Mouse (Mus musculus) heart, postnatal 36 days (tissue): ENCODE measurements around the gene Fcgr3. TPM values are rescaled to one million over a fixed set of nuclear protein-coding genes. Genes with fewer than 3 reads are reported as not detected.

Source experiments
- DNase-seq, 2 experiments: peaks; one replicate each; pipeline ENCODE4 v3.0.0; 2021 to 2022
- intact Hi-C: fragments of 180-260 bp; cut with DNase I; formaldehyde crosslinking; loops from one replicate; pipeline ENCODE4 v1.15.1; 2025
- microRNA-seq, 2 experiments: library from miRNA; unstranded; fragments of <30 nt; microRNA quantifications; one replicate each; pipeline ENCODE4 v1.2.0; 2021; ENCODE audit warnings: borderline number of aligned reads in 2 of 2
- total RNA-seq, 2 experiments: library from RNA; stranded (reverse); gene quantifications; 2 replicates each; pipeline ENCODE4 v1.2.3; 2021

Gene Fcgr3
- total RNA-seq, 2 experiments from 2014 or later = 13.7 to 18.6 TPM

DNA sequence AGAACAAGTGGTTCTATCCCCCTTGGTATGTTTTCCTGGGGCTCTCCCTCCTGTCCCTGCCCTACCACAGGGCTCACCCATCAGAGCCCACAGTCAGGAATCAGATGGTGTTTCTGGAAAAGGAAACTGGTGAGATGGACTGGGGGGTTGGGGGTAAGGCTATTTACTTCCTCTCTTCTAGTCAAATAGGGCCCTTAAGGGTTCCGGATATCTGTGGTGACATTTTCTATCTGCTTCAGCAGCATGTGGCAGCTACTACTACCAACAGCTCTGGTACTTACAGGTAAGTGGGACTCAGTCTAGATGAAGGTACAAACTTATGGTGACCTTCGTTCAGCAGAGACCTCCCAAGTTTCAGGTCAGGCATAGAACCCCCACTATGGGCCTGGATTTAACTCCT is 46.0 kb downstream of the Fcgr3 start, which contains the start of gene Fcgr4:
TSS of gene Fcgr4 (plus strand) at position 184 of the 400 bp plus-strand sequence.
- intact Hi-C loops = no loop called here
- no peak for DNase-seq

DNA sequence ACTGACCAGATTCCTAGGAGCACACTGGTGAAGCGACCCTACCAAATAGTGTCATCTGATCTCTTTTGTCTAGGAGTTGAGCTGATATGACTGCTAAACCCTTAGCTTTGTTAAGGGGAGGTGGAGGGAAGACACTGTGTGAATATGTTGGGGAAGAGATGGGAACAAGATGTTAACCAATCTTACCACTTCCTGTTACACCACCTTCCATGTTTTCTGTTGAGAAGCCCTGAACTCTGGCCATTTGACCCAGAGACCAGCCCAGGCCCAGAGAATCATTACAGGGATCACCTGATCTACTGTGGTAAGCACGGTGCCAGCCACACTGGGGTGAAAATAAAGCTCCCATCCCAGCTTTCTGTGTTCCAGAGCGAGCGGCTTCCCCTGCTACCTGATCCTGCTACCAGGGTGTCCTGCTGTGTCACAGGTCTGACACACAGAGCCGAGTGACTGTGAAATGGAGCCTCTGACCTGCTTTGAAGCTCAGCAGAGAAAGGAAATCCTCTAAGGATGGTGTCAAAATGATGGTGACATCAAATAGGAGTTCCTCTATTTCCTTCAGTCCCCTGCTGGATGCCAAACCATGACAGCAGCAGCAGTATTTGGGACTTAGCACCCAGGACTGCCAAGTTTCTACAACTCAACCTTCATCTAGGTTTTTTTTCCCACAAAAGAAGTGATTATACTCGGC is 47.1 kb downstream of the Fcgr3 start:
- DNase-seq = no peak
- intact Hi-C loops = no loop called here

DNA sequence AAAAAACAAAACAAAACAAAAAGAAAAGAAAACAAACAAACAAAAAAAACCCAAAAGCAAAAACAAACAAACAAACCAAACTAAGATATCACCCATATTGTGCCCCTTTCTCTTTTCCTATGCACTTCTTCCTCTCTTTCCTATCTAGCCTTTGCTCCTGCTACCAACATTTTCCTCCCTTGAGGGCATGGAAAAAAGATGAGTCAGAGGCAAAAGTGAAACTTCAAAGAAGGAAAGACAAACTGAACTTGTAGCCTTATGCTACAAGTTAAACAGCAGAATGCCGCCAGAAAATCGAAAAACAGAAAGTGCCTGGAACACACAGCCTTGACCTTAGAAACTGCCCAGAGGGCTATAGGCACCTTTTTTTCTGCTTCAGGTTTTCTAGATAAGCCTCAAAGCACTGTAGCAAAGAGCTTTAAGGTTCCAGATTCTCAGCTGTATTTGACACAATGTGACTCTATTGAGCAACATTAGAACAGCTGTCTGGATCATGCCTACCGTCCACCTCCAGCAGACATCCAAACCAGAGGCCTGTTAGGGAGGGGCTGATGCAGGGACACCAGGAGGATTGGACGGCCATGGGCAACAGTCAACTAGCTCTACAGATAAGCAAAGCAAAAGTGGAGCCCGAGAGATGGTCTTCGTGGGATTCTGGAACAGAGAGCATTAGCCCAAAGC is 47.9 kb downstream of the Fcgr3 start:
- DNase-seq = no peak
- intact Hi-C loops = no loop called here

DNA sequence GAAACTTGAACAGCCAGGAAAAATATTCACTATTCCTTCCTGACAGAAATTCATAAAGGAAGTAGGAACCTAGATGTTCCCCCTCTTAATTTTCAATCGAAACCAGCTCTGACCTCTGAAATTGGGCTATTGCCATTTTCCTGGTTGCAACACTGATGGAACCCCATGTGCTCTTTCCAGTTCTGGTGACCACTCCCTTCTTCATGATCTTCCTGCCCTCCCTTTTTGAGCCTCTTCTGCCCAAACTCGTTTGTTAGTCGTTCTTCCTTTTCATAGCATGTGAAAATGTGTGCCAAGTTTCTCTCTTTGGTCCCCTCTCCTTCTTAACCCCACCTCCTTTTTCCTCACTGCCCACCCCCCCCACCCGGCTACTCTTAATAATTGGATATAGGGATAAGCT is 53.0 kb downstream of the Fcgr3 start:
- intact Hi-C loops = no loop called here
- no peak for DNase-seq

DNA sequence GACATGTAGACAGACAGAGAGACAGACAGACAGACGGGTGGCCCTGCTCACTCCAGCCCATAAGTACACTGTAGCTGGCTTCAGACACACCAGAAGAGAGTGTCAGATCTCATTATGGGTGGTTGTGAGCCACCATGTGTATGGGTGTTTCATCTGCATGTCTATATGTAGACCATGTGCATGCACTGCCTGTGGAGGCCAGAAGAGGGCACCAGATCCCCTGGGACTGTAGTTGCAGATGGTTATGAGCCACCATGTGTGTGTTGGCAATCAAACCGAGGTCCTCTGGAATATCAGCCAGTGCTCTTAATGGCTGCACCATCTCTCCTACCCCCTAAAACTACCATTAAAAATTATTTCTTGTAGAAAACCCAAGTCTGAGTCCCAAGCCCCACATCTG is 57.8 kb downstream of the Fcgr3 start:
- DNase-seq = no peak
- intact Hi-C loops = no loop called here

DNA sequence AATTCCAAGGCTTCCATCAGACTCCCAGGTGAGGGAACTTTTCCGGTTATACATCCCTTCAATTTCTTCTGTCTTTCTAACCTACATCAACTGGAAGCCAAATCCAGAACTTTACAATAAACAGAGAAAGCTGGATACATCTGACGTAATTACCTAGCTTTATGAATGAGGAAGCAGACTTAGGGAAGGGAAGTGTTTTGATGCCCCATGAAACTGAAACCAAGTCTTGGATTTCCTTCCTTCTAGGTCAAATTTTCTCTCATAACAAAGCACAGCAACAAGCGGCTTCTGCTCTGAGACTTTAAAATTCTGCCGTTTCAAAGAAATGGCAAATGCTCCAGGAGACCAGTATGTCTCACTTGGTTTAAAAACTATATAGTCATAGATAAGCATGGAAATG is 58.4 kb downstream of the Fcgr3 start:
- intact Hi-C loops = no loop called here

DNA sequence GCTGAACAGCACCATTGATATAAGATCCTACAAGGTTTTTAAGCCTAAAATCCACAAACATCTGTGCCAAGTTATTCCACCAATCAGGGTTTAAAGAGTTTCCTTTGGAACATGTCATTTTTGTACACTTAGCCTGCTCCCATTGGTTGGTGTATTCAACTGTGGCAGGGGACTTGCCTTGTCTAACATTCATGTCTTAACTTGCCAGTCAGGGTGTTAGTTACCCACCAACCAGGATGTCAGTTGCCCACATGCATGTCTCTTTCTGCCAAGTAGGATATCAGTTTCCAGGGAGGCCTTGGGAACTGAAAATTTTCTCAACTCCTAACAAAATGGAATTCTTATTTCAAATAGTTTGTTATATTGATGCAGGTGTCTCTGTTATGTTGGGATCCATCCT is 59.1 kb downstream of the Fcgr3 start:
- DNase-seq = no peak
- intact Hi-C loops = no loop called here

More for the DNA sequence above, 58.4 kb downstream of the Fcgr3 start:
- no peak for DNase-seq

DNA sequence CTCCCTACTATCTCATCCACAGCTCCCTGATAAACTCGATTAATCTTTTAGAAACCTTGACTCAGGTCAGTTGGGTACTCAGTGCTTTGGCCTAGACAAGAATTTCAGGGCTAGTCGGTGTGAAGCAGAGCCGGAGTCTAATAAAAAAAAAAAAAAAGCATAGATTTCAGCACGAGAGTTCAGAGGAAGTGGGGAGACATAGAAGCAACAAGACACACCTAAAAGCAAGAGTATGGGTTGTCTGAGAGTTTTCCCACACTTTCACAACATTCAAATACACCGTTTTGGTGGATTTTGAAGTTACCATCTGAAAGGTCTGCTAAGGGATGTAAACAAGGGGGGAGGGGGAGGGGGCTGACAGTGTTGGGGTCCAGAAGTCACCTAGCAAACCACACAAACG is 59.7 kb downstream of the Fcgr3 start:
- intact Hi-C loops = no loop called here
- no peak for DNase-seq

Small RNAs within 50 kb of the gene (microRNA-seq; reads per million reads assigned to microRNA genes)
- 0 reads per million in 2 experiments for gene Gm27552
- 0 reads per million in 2 experiments for gene Gm27844
- 0 reads per million in 2 experiments for gene Mir6546

Other genes starting within 250 kb of the Fcgr3 start
- 10 to 100 TPM; 63.2 to 71.4 TPM for gene Atf6, start 197.2 kb downstream of the Fcgr3 start, total RNA-seq
- under 1 TPM; 0.33 to 0.39 TPM for gene Gm26620, start 179.9 kb downstream of the Fcgr3 start, total RNA-seq
- 1 to 10 TPM; 8.6 to 9.8 TPM for gene Dusp12, start 179.4 kb downstream of the Fcgr3 start, total RNA-seq
- not detected for gene Fcrlb, start 152.0 kb downstream of the Fcgr3 start, total RNA-seq
- under 1 TPM in 1 of 2 experiments, not detected in 1; 0.56 TPM for gene Fcrla, start 137.4 kb downstream of the Fcgr3 start, total RNA-seq
- gene Fcgr2b, start 88.4 kb downstream of the Fcgr3 start, total RNA-seq = 10 to 100 TPM in 1 of 2 experiments, 1 to 10 TPM in 1; 7.3 to 10.0 TPM
- gene Fcgr4, start 46.0 kb downstream of the Fcgr3 start, total RNA-seq = under 1 TPM in 1 of 2 experiments, not detected in 1; 0.76 TPM
- 1 to 10 TPM in 1 of 2 experiments, under 1 TPM in 1; 0.69 to 1.2 TPM for gene Cfap126, start 49.0 kb upstream of the Fcgr3 start, total RNA-seq
- 1,000 to 10,000 TPM; 1,165 to 1,188 TPM for gene Sdhc, start 85.7 kb upstream of the Fcgr3 start, total RNA-seq
- under 1 TPM in 1 of 2 experiments, not detected in 1; 0.44 TPM for gene Mpz, start 85.8 kb upstream of the Fcgr3 start, total RNA-seq
- gene Pcp4l1, start 131.3 kb upstream of the Fcgr3 start, total RNA-seq = 100 to 1,000 TPM; 222 to 295 TPM
- gene Nr1i3, start 149.0 kb upstream of the Fcgr3 start, total RNA-seq = under 1 TPM in 1 of 2 experiments, not detected in 1; 0.08 TPM
- 10 to 100 TPM; 81.8 to 82.7 TPM for gene Tomm40l, start 157.6 kb upstream of the Fcgr3 start, total RNA-seq
- gene Apoa2, start 160.1 kb upstream of the Fcgr3 start, total RNA-seq = 1 to 10 TPM in 1 of 2 experiments, under 1 TPM in 1; 0.75 to 2.0 TPM
- gene Fcer1g, start 169.4 kb upstream of the Fcgr3 start, total RNA-seq = 10 to 100 TPM; 13.3 to 16.3 TPM
- gene Adamts4, start 185.5 kb upstream of the Fcgr3 start, total RNA-seq = under 1 TPM; 0.50 to 0.92 TPM
- gene Ndufs2, start 186.5 kb upstream of the Fcgr3 start, total RNA-seq = 1,000 to 10,000 TPM; 1,421 to 1,530 TPM
- 10 to 100 TPM; 14.5 to 19.7 TPM for gene B4galt3, start 205.4 kb upstream of the Fcgr3 start, total RNA-seq
- 10 to 100 TPM; 13.2 to 14.2 TPM for gene Ppox, start 216.3 kb upstream of the Fcgr3 start, total RNA-seq
- 10 to 100 TPM; 22.1 to 22.3 TPM for gene Usp21, start 223.1 kb upstream of the Fcgr3 start, total RNA-seq
- 10 to 100 TPM; 84.9 to 88.8 TPM for gene Ufc1, start 230.1 kb upstream of the Fcgr3 start, total RNA-seq